Mouse (Mus musculus) CH12.LX (cell line): Measurements from ENCODE around the gene Syn3. TPM values are rescaled to one million over a fixed set of nuclear protein-coding genes. Genes with fewer than 3 reads are reported as not detected.

ENCODE experiments used
- DNase-seq: peaks from one replicate; pipeline ENCODE4 v3.0.0-alpha.2; 2013; ENCODE audit errors: extremely low read depth
- H3K27ac ChIP-seq: 2 replicates; pipeline ENCODE4 v1.5.1; 2012; ENCODE audit warnings: low read depth, mild to moderate bottlenecking, control low read depth, moderate library complexity; ENCODE audit not compliant: insufficient read depth
- H3K27me3 ChIP-seq: replicated peaks from 2 replicates; pipeline ENCODE3; 2012; ENCODE audit warnings: inconsistent platforms
- H3K36me3 ChIP-seq, 2 experiments: replicated peaks in 1 of 2; 2 replicates each; pipeline versions ENCODE3 to v1.6.1; 2012; ENCODE audit warnings: inconsistent platforms in 1 of 2, low read length in 1 of 2, mild to moderate bottlenecking in 1 of 2, mixed read lengths in 1 of 2, moderate library complexity in 1 of 2; ENCODE audit not compliant: control insufficient read depth in 1 of 2, insufficient read depth in 1 of 2
- H3K4me1 ChIP-seq, 2 experiments: 2 replicates each; pipeline ENCODE4 v1.6.1; 2012; ENCODE audit warnings: inconsistent platforms in 1 of 2, moderate library complexity in 1 of 2; ENCODE audit not compliant: insufficient read depth in 2 of 2, control insufficient read depth in 1 of 2
- H3K4me2 ChIP-seq: 2 replicates; pipeline ENCODE4 v1.6.1; 2012; ENCODE audit warnings: low read depth, mild to moderate bottlenecking, control low read depth; ENCODE audit not compliant: poor library complexity, insufficient read depth, severe bottlenecking
- H3K4me3 ChIP-seq, 3 experiments: fragments of 150-350 bp in 1 of 3; sonication (generic) in 1 of 3; replicated peaks in 1 of 3; 2 replicates each; pipeline versions ENCODE3 to v1.5.1; 2011 to 2012; ENCODE audit warnings: low read depth in 2 of 3, low read length in 2 of 3, mild to moderate bottlenecking in 2 of 3, moderate library complexity in 2 of 3, control low read depth in 1 of 3, improper control_type of control experiment in 1 of 3, inconsistent platforms in 1 of 3, mixed read lengths in 1 of 3; ENCODE audit not compliant: poor library complexity in 1 of 3
- H3K79me2 ChIP-seq: replicated peaks from 2 replicates; pipeline ENCODE4 v1.6.1; 2012; ENCODE audit warnings: mild to moderate bottlenecking, moderate library complexity; ENCODE audit not compliant: control insufficient read depth, poor library complexity, insufficient read depth, severe bottlenecking; ENCODE audit errors: extremely low read depth
- H3K9ac ChIP-seq: 2 replicates; pipeline ENCODE4 v1.6.1; 2012; ENCODE audit warnings: low read depth, mild to moderate bottlenecking, control low read depth, moderate library complexity; ENCODE audit not compliant: insufficient read depth
- H3K9me3 ChIP-seq: replicated peaks from 2 replicates; pipeline ENCODE3; 2012; ENCODE audit warnings: low read length, inconsistent platforms, mixed read lengths
- BHLHE40 ChIP-seq: IDR thresholded peaks from 2 replicates; pipeline ENCODE4 v1.6.1; 2011; ENCODE audit warnings: mild to moderate bottlenecking, low read depth, low read length, improper control_type of control experiment
- CHD1 ChIP-seq: IDR thresholded peaks from 2 replicates; pipeline ENCODE4 v1.6.1; 2012; ENCODE audit warnings: low read depth, low read length, improper control_type of control experiment, inconsistent platforms
- CHD2 ChIP-seq: IDR thresholded peaks from 2 replicates; pipeline ENCODE4 v1.6.1; 2011; ENCODE audit warnings: low read length, improper control_type of control experiment
- E2F4 ChIP-seq: IDR thresholded peaks from 2 replicates; pipeline ENCODE4 v1.6.1; 2011; ENCODE audit warnings: low read depth, low read length, improper control_type of control experiment; ENCODE audit not compliant: insufficient replicate concordance
- GABPA ChIP-seq: IDR thresholded peaks from 2 replicates; pipeline ENCODE4 v1.6.1; 2012; ENCODE audit warnings: low read depth, low read length, improper control_type of control experiment, inconsistent platforms; ENCODE audit not compliant: insufficient replicate concordance
- HCFC1 ChIP-seq: IDR thresholded peaks from 2 replicates; pipeline ENCODE4 v1.6.1; 2012; ENCODE audit warnings: low read depth, mild to moderate bottlenecking, inconsistent platforms, low read length, improper control_type of control experiment
- IRF4 ChIP-seq: IDR thresholded peaks from 2 replicates; pipeline ENCODE4 v1.6.1; 2014; ENCODE audit warnings: low read depth, mild to moderate bottlenecking, inconsistent platforms, low read length, improper control_type of control experiment
- JUND ChIP-seq: conservative IDR thresholded peaks from 2 replicates; pipeline ENCODE4 v1.6.1; 2011; ENCODE audit warnings: low read depth, low read length, improper control_type of control experiment
- KAT2A ChIP-seq: IDR thresholded peaks from 2 replicates; pipeline ENCODE4 v1.6.1; 2012; ENCODE audit warnings: low read length, improper control_type of control experiment, inconsistent platforms; ENCODE audit not compliant: insufficient replicate concordance
- MAZ ChIP-seq: IDR thresholded peaks from 2 replicates; pipeline ENCODE4 v1.6.1; 2012; ENCODE audit warnings: low read depth, mild to moderate bottlenecking, inconsistent platforms, low read length, improper control_type of control experiment, moderate library complexity
- MEF2A ChIP-seq: IDR thresholded peaks from 2 replicates; pipeline ENCODE4 v1.6.1; 2014; ENCODE audit warnings: low read depth, mild to moderate bottlenecking, inconsistent platforms, low read length, improper control_type of control experiment, borderline replicate concordance
- MXI1 ChIP-seq: IDR thresholded peaks from 2 replicates; pipeline ENCODE4 v1.6.1; 2011; ENCODE audit warnings: mild to moderate bottlenecking, low read depth, low read length, improper control_type of control experiment
- POLR2AphosphoS2 ChIP-seq: IDR thresholded peaks from 2 replicates; pipeline ENCODE4 v1.6.1; 2011; ENCODE audit warnings: low read depth, low read length, improper control_type of control experiment
- RAD21 ChIP-seq: IDR thresholded peaks from 2 replicates; pipeline ENCODE4 v1.6.1; 2011; ENCODE audit warnings: low read depth, mild to moderate bottlenecking, low read length, improper control_type of control experiment, moderate library complexity
- SIN3A ChIP-seq: IDR thresholded peaks from 2 replicates; pipeline ENCODE4 v1.6.1; 2012; ENCODE audit warnings: low read length, improper control_type of control experiment, inconsistent platforms
- TBP ChIP-seq: conservative IDR thresholded peaks from 2 replicates; pipeline ENCODE4 v1.6.1; 2011; ENCODE audit warnings: low read depth, low read length, improper control_type of control experiment
- ZKSCAN1 ChIP-seq: IDR thresholded peaks from 2 replicates; pipeline ENCODE4 v1.6.1; 2012; ENCODE audit warnings: low read depth, inconsistent platforms, low read length, improper control_type of control experiment, borderline replicate concordance
- ZMIZ1 ChIP-seq: IDR thresholded peaks from 2 replicates; pipeline ENCODE4 v1.6.1; 2012; ENCODE audit warnings: low read depth, mild to moderate bottlenecking, inconsistent platforms, low read length, improper control_type of control experiment
- ZNF384 ChIP-seq: IDR thresholded peaks from 2 replicates; pipeline ENCODE4 v1.6.1; 2012; ENCODE audit warnings: low read depth, low read length, improper control_type of control experiment, inconsistent platforms
- dilution Hi-C: fragments of 300-500 bp; cut with MboI; formaldehyde crosslinking; loops from 2 replicates; pipeline ENCODE4 v1.14.3; 2020; ENCODE audit warnings: low sequenced_read_pairs; ENCODE audit not compliant: extremely low pct_unique_long_range_greater_than_20kb, extremely low pct_ligation_motif_present
- in situ Hi-C: fragments of 300-500 bp; cut with MboI; formaldehyde crosslinking; loops from 3 replicates; pipeline ENCODE4 v1.14.3; 2019; ENCODE audit warnings: low sequenced_read_pairs, low pct_ligation_motif_present, low pct_unique_long_range_greater_than_20kb, mixed read lengths
- polyA plus RNA-seq: library from polyadenylated mRNA; unstranded; fragments of >175 nt; gene quantifications from 2 replicates; pipeline ENCODE4 v1.2.1, GENCODE M21; 2012; ENCODE audit warnings: low read depth; ENCODE audit not compliant: insufficient read length
- total RNA-seq, 2 experiments: library from RNA; depleted of rRNA; stranded (reverse); fragments of 300-350 nt in 1 of 2; fragments of >200 nt in 1 of 2; gene quantifications; 2 replicates each; pipeline ENCODE4 v1.2.3; 2012 to 2014

The Syn3 gene
- total and polyA plus RNA-seq, 3 experiments, result 2.8 to 8.9 (median 5.6) TPM

DNA sequence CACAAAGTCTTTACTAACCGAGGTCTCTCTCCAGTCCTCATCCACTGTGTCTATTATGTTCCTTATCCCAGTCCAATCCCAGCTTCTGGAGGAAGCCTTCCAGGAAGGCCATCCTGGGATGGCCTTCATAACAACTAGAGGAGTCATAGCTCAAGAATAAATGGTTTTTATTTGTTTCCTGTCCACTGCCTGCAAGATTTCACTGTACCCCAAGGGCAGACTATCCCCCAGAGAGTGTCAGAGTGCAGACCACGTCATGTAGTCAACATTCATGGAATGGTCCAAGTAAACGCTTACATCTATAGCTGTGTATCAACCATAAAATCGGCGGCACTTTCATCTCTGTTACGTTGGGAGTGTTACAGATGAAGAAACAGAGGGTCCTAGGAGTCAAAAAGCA lies 295.5 kb downstream of the Syn3 start:
- in situ Hi-C loops, result no loop called here

DNA sequence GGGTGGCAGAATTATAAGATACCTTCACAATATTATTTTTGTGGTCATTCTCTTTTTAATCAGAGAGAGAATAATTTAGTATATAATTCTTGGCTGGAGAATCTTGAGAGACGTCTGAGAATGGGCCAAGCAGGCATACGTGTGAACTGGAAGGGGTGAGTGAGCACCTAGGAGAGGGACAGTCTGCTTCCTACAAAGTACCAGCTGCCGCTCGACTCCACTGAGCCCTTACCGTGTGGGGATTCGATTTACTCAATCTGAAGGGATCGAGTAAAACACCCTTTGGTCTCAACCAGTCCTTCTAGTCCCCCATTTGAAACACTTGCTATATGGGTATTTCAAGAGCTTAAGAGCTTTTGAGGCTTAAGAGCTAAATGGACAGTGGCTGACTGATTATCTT lies 296.9 kb downstream of the Syn3 start:
- no peaks in the 10 kb centered on the region for H3K9me3 ChIP-seq
- no peak overlapping the region for H3K27ac ChIP-seq
- no peak overlapping the region for H3K4me3 ChIP-seq
- in situ Hi-C loops, result no loop called here
- H3K79me2 ChIP-seq, result no peaks in the 10 kb centered on the region
- H3K27me3 ChIP-seq, result no peaks in the 10 kb centered on the region
- no peak overlapping the region for H3K4me2 ChIP-seq
- TF ChIP-seq CHD2 (no peak), KAT2A (no peak), MAZ (no peak), TBP (no peak), MXI1 (no peak), CHD1 (no peak), MEF2A (no peak), ZKSCAN1 (no peak), GABPA (no peak), SIN3A (no peak), POLR2AphosphoS2 (no peak)
- dilution Hi-C loops, result no loop called here
- no peaks in the 10 kb centered on the region for H3K4me1 ChIP-seq
- H3K36me3 ChIP-seq, result no peaks in the 10 kb centered on the region
- H3K9ac ChIP-seq, result no peak overlapping the region
- DNase-seq, result no peak

More for the DNA sequence above, 295.5 kb downstream of the Syn3 start:
- no peak overlapping the region for H3K4me2 ChIP-seq
- H3K9ac ChIP-seq, result no peak overlapping the region
- dilution Hi-C loops, result no loop called here
- H3K27me3 ChIP-seq, result no peaks in the 10 kb centered on the region
- no peaks in the 10 kb centered on the region for H3K36me3 ChIP-seq
- H3K79me2 ChIP-seq, result no peaks in the 10 kb centered on the region
- no peak overlapping the region for H3K4me3 ChIP-seq
- H3K9me3 ChIP-seq, result peaks cover 3% of the 10 kb centered on the region
- no peak for TF ChIP-seq ZMIZ1
- TF ChIP-seq IRF4, result no peak
- TF ChIP-seq KAT2A, result no peak
- TF ChIP-seq E2F4, result no peak
- TF ChIP-seq ZKSCAN1, result no peak
- TF ChIP-seq MXI1, result no peak
- TF ChIP-seq BHLHE40, result no peak
- TF ChIP-seq HCFC1, result no peak
- no peak for TF ChIP-seq JUND
- no peak for TF ChIP-seq CHD1
- no peak for TF ChIP-seq MEF2A
- no peak for TF ChIP-seq ZNF384
- no peak for TF ChIP-seq RAD21
- no peaks in the 10 kb centered on the region for H3K4me1 ChIP-seq
- no peak for DNase-seq
- no peak overlapping the region for H3K27ac ChIP-seq
